Mouse (Mus musculus) lung, postnatal 0 days (tissue): ENCODE data around the gene Mindy1.

Experiments
- CTCF ChIP-seq: IDR thresholded peaks from 2 replicates; pipeline ENCODE4 v1.5.1; 2016; ENCODE audit warnings: antibody characterized with exemption, mild to moderate bottlenecking
- EP300 ChIP-seq: IDR thresholded peaks from 2 replicates; pipeline ENCODE4 v1.6.1; 2016; ENCODE audit warnings: antibody characterized with exemption, mild to moderate bottlenecking, control low read depth

DNA sequence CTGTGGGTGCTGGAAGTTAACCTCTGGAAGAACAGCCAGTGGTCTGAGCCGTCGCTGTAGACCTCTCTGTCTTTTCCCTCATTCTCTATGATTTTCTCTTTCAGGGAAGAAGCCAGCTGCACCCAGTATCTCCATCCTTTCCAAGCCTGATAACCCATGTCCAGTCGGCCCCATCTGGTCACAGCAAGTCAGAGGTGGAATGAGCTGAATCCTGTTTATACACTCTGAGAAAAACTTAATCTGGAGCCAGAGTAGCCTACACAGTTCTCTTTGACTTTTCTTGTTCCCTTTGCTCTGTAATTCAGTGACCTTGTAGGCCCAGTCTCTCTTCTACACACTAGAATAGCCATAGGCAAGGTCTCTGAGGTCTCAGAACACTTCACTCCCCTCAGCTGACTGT, 6.4 kb downstream of the Mindy1 start:
- TF ChIP-seq CTCF: no peak
- no peak for TF ChIP-seq EP300
